Mouse (Mus musculus): Measurements from ENCODE around the gene Creb3l4. TPM values are rescaled to one million over a fixed set of nuclear protein-coding genes. Genes with fewer than 3 reads are reported as not detected.

Gene Creb3l4
- polyA plus RNA-seq, 1 experiment from 2014 or later = 5.5 TPM

DNA sequence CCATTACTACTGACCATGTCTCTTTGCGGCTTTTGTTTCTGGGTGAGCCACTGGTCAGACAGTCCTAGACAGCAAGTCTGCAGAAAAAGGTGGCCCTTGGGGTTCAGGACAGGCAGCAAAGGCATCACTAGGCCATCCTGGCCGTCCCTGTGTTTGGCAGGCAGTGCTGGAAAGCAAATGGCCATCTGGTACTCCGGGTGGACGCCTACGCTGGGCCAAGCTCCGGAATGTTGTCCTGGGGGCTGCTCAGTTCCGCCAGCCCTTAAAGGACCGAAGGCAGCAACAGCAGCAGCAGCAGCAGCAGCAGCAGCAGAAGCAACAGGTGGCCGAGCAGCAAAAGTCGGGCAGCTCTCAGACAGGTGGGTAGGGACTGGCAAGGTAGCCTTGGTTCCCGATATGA is 32.0 kb upstream of the Creb3l4 start:
- H3K9ac ChIP-seq = no peak overlapping the region
- no peak overlapping the region for H3K27ac ChIP-seq
- no peak overlapping the region for H3K4me3 ChIP-seq (replicated peaks)
- peaks cover 74% of the 10 kb centered on the region for H3K36me3 ChIP-seq (replicated peaks)
- no peak overlapping the region for H3K4me2 ChIP-seq
- H3K9me3 ChIP-seq = no peaks in the 10 kb centered on the region
- WGBS = 91% methylated on average over 11 of the region's 11 CpGs
- no peaks in the 10 kb centered on the region for H3K27me3 ChIP-seq
- ATAC-seq (ENCODE audit: low FRiP score) = no peak
- H3K4me1 ChIP-seq = no peaks in the 10 kb centered on the region

DNA sequence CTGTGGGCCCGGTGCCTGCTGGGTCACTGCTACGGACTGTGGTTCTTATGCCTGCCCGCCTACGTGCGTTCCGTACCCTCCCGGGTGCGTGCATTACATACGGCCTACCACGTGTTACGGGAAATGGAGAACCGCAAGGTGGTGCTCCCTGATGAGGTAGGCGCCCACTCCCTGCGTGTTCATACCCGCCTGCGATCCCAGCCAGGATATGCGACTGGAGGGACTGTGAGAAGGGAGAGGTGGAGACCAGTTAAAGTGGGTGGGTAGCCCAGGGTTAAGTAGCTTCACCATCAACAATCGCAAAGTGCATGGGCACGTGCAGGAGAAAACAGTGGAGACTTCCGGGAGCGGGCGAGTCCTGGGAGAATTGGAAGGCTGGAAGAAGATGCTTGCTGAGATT is 30.5 kb upstream of the Creb3l4 start:
- no peaks in the 10 kb centered on the region for H3K4me1 ChIP-seq
- no peaks in the 10 kb centered on the region for H3K27me3 ChIP-seq
- ATAC-seq (ENCODE audit: low FRiP score) = no peak
- peaks cover 66% of the 10 kb centered on the region for H3K36me3 ChIP-seq (replicated peaks)
- 93% methylated on average over 22 of the region's 22 CpGs for WGBS
- no peak overlapping the region for H3K27ac ChIP-seq
- no peak overlapping the region for H3K4me2 ChIP-seq
- no peak overlapping the region for H3K9ac ChIP-seq
- H3K4me3 ChIP-seq (replicated peaks) = no peak overlapping the region
- H3K9me3 ChIP-seq = no peaks in the 10 kb centered on the region

DNA sequence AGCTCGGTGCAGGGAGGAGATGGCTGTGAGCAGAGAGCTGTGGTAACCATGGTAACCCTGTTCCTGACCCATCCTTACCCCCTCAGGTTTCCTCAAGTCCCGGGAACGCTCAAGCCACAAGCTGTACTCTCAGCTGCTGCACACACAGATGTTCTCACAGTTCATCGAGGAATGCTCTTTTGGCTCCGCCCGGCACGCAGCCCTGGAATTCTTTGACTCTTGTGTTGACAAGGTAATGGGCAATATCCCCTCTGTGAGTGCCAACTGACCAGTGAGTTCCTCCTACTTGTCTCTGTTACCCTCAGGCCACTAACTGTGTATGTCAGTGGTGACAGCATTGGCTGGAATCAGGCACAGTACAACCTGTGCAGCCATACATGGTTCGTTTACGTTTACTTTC is 28.9 kb upstream of the Creb3l4 start:
- Histone ChIP-seq H3K4me1 (no peaks in the 10 kb centered on the region), H3K9me3 (no peaks in the 10 kb centered on the region), H3K4me2 (no peak overlapping the region), H3K36me3 (replicated peaks) (peaks cover 50% of the 10 kb centered on the region), H3K9ac (no peak overlapping the region), H3K27ac (no peak overlapping the region), H3K4me3 (replicated peaks) (no peak overlapping the region), H3K27me3 (no peaks in the 10 kb centered on the region)
- 75% methylated on average over 9 of the region's 9 CpGs for WGBS
- no peak for ATAC-seq (ENCODE audit: low FRiP score)

DNA sequence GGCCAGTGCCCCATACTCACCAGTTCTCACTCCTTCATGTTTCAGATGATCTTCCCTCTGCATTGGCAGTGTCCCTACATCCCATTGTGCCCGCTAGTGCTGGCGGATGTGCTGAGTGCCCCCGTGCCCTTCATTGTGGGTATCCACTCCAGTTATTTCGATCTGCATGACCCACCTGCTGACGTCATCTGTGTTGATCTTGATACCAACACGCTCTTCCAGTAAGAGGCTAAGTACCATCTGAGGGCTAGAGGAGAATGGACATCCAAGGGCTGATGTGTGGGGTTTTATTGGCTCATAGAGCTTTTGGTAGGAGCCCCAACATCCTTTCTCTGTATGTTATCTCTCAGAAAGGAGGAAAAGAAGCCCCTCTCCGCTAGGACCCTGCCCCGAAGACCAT is 27.5 kb upstream of the Creb3l4 start:
- WGBS = 94% methylated on average over 8 of the region's 8 CpGs
- peaks cover 37% of the 10 kb centered on the region for H3K36me3 ChIP-seq (replicated peaks)
- ATAC-seq (ENCODE audit: low FRiP score) = no peak

DNA sequence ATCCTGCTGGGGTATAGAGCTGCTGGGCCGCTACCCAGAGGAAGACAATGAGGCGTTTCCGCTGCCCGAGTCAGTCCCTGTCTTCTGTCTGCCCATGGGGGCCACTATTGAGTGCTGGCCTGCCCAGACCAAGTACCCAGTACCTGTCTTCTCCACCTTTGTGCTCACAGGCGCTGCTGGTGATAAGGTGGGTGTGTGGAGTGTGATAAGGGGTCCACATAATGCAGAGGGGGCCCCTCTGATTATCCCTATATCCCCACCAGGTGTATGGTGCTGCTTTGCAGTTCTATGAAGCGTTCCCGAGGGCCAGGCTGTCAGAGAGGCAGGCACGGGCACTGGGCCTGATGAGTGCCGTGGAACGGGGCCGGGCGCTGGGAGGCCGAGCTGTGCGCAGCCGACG is 25.7 kb upstream of the Creb3l4 start:
- ATAC-seq (ENCODE audit: low FRiP score) = no peak
- H3K36me3 ChIP-seq (replicated peaks) = peaks cover 40% of the 10 kb centered on the region

More for the DNA sequence above, 27.5 kb upstream of the Creb3l4 start:
- H3K9ac ChIP-seq = no peak overlapping the region
- peaks cover 9% of the 10 kb centered on the region for H3K4me1 ChIP-seq
- no peaks in the 10 kb centered on the region for H3K27me3 ChIP-seq
- H3K9me3 ChIP-seq = no peaks in the 10 kb centered on the region
- no peak overlapping the region for H3K4me3 ChIP-seq (replicated peaks)
- H3K27ac ChIP-seq = no peak overlapping the region
- H3K4me2 ChIP-seq = no peak overlapping the region

DNA sequence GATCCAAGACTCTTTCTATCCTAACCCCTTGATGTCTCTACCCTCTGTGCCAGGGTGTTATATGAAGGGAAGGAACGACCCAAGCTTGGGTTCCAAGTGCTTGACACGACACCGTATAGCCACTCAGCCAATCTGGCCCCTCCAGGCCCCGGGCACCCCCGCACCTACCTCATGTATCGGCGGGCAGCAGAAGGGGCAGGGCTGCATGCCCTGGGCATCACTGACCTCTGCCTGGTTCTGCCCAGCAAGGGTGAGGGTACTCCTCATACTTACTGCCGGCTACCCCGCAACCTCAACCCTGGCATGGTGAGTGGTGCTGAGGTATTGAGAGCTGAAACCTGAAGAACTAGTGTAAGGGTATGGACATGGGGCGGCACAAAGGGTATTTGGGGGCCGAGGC is 24.9 kb upstream of the Creb3l4 start:
- no peaks in the 10 kb centered on the region for H3K27me3 ChIP-seq
- no peak overlapping the region for H3K4me3 ChIP-seq (replicated peaks)
- WGBS = 94% methylated on average over 11 of the region's 11 CpGs
- no peak overlapping the region for H3K27ac ChIP-seq
- H3K36me3 ChIP-seq (replicated peaks) = peaks cover 41% of the 10 kb centered on the region
- H3K9me3 ChIP-seq = no peaks in the 10 kb centered on the region
- no peak overlapping the region for H3K9ac ChIP-seq
- H3K4me1 ChIP-seq = peaks cover 10% of the 10 kb centered on the region
- ATAC-seq (ENCODE audit: low FRiP score) = no peak
- no peak overlapping the region for H3K4me2 ChIP-seq

More for the DNA sequence above, 25.7 kb upstream of the Creb3l4 start:
- Histone ChIP-seq H3K9ac (no peak overlapping the region), H3K4me2 (no peak overlapping the region), H3K9me3 (no peaks in the 10 kb centered on the region), H3K27me3 (no peaks in the 10 kb centered on the region), H3K27ac (no peak overlapping the region), H3K4me3 (replicated peaks) (no peak overlapping the region), H3K4me1 (peaks cover 10% of the 10 kb centered on the region)
- WGBS = 87% methylated on average over 16 of the region's 16 CpGs

DNA sequence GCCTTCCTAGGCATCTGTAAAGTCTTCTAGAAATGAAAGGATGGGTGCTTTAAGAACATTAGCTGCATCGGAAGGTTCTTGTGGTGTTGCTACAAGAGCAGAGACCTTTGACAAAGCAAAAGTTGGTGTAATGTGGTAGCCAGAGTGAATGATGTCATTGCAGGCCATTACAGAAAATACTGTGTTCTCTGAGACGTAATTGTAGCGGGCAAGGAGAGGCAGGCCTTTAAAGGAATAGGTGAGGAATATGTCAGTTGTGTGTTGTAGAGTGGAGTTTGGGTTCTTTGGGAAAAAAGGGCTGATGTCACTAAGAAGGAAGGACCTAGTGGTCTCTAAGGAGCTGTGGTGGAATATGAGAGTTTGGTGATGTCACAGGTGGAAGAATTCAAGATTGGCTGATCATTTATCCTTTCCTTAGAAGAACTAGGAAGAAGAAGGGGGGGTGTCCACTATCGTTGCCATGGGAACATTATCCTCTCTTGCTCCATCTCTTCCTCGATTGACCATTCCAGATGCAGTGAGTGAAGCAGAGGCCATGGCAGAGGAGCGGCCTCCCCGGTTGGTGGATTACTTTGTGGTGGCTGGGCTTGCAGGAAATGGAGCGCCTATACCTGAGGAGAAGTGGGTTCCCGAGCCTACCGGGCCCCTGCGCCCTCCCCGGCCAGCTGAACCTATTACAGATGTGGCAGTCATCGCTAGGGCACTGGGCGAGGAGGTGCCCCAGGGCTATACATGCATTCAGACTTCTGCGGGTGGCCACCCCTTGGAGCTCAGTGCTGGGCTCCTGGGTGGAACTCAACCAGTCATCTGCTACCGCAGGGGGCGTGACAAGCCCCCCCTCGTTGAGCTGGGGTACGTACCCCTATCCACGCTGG is 23.8 kb upstream of the Creb3l4 start:
- H3K9ac ChIP-seq = peak overlapping the region; percentile 93; the same call in 1 of the 2 replicates
- H3K36me3 ChIP-seq (replicated peaks) = peaks cover 41% of the 10 kb centered on the region
- WGBS = 90% methylated on average over 20 of the region's 20 CpGs
- ATAC-seq (ENCODE audit: low FRiP score) = no peak
- H3K27me3 ChIP-seq = no peaks in the 10 kb centered on the region
- H3K9me3 ChIP-seq = no peaks in the 10 kb centered on the region
- H3K4me3 ChIP-seq (replicated peaks) = no peak overlapping the region
- H3K4me2 ChIP-seq = peak overlapping the region; percentile 88; the same call in 1 of the 2 replicates
- H3K27ac ChIP-seq = no peak overlapping the region
- H3K4me1 ChIP-seq = peaks cover 10% of the 10 kb centered on the region

DNA sequence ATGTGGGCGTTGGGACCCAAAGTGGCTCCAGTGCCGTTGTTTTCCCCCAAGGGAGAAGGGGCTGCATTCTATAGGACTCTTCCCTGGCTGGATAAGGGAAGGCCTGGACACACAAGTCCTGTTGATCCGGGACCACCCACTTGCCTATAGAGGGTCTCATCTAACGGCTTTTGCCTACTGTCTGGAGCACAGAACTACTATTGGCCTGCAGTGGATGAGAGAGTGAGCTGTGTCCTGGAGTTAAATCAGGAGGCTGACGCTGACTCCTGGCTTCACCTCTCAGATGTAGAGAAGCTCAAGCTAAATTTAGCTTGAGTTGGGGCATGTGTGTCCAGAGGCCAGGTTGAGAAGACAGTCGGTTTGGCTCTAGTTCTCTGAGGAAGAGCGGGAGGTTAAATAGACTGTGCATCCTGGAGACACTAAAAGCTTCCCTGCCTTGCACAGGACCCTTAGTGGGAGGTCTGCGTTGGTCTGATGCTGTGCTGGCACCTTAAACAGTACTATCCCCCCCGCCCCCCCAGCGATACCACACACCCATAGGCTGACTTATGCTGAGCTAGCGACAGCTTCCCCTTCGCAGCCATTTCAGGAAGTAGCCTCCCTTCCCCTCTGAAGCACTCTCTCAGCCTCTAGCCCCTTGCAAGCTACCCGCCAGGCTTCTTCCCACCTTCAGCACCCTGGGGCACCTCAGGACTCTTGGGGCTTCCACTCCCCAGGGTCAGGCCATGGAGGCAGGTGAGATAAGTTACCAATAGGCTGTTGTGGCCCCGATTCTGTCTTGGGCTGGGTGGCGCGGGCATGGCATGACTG is 22.8 kb upstream of the Creb3l4 start:
- Histone ChIP-seq H3K27me3 (no peaks in the 10 kb centered on the region), H3K4me2 (peak overlapping the region; percentile 88), H3K4me3 (replicated peaks) (peak overlapping the region; percentile 83), H3K27ac (peak overlapping the region; percentile 91), H3K9ac (peak overlapping the region; percentile 93), H3K4me1 (peaks cover 10% of the 10 kb centered on the region), H3K36me3 (replicated peaks) (peaks cover 47% of the 10 kb centered on the region), H3K9me3 (no peaks in the 10 kb centered on the region)
- peak; percentile 27; the same call in 1 of the 2 replicates for ATAC-seq (ENCODE audit: low FRiP score)
- 29% methylated on average over 16 of the region's 16 CpGs for WGBS

DNA sequence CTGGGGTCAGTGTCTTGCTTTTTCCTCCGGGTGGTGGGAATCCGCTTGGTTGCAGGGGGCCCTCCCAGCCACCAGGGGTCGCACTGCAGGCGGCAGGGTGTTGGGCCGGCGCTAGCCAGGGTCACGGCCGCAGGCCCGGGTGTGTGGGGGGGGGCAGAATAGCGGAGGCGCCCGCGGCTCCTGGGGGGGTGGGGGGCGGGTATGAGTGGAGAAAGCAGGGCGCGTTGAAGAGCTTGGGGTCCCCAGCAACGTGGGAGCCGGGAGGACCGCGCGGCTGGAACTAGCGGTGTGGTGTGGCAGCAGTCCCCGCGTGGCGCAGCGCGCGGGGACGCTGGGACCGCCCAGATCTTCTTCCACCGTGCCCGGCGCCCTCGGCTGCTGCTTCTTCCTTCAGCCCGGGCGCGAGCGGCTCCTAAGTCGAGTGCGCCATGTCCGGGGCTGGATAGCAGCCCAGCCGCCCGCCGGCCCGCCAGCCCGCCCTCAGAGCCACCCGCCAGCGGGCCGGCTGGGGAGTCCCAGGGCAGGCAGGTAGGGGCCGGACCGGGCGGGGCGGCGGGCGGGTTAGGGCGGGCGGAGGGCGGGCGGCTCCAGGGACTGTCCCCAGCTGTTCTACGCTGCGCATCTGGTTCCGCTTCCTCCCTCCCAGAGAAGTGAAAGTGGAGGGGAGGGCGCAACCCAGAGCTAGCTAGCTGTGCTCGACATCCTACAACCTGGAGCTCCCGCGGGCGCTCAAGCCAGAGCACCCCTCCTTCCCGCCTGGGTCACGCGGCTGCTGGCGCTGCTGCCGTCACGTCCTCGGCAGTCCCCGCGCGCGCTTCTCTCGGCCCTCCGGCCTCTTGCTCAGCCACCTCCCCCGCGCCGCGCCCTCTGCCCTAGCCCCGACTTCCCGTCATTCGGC is 22.0 kb upstream of the Creb3l4 start, which contains the start of gene Dennd4b:
Gene Dennd4b, plus strand, starts transcription at position 152 of the 898 bp plus-strand sequence.
- H3K4me3 ChIP-seq (replicated peaks) = peak within 1 kb of the TSS; percentile 83
- H3K27ac ChIP-seq = peak within 1 kb of the TSS; percentile 91
- H3K4me2 ChIP-seq = peak within 1 kb of the TSS; percentile 88
- H3K27me3 ChIP-seq = no peaks in the 10 kb centered on the region
- peaks cover 47% of the 10 kb centered on the region for H3K36me3 ChIP-seq (replicated peaks)
- H3K9ac ChIP-seq = peak within 1 kb of the TSS; percentile 93
- WGBS = under 1% methylated on average over 65 of the region's 87 CpGs
- peaks cover 10% of the 10 kb centered on the region for H3K4me1 ChIP-seq
- peak; percentile 84 for ATAC-seq (ENCODE audit: low FRiP score)
- H3K9me3 ChIP-seq = no peaks in the 10 kb centered on the region

DNA sequence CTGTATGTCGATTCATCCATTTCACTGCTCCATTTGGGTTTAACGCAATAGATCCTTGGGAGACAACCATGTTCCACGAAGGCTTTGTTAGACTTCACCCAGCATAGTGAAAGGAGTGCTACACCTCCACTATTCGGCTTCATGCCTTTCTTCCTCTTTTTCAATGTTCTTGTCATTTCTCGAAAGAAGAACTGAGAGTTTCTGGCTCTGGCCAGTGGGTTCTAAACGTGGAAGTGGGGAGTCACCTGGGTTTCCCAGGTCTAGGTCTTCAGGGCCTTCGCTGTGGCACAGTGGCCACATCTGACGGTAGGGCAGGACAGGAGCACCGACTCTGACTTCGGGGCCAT is 21.3 kb upstream of the Creb3l4 start:
- ATAC-seq (ENCODE audit: low FRiP score) = no peak
- Histone ChIP-seq H3K27me3 (no peaks in the 10 kb centered on the region), H3K27ac (peak overlapping the region; percentile 91), H3K36me3 (replicated peaks) (peaks cover 47% of the 10 kb centered on the region), H3K4me3 (replicated peaks) (peak overlapping the region; percentile 83), H3K9me3 (no peaks in the 10 kb centered on the region), H3K4me2 (peak overlapping the region; percentile 88; the same call in 1 of the 2 replicates), H3K4me1 (peaks cover 10% of the 10 kb centered on the region), H3K9ac (peak overlapping the region; percentile 93)
- WGBS = 36% methylated on average over 10 of the region's 10 CpGs

DNA sequence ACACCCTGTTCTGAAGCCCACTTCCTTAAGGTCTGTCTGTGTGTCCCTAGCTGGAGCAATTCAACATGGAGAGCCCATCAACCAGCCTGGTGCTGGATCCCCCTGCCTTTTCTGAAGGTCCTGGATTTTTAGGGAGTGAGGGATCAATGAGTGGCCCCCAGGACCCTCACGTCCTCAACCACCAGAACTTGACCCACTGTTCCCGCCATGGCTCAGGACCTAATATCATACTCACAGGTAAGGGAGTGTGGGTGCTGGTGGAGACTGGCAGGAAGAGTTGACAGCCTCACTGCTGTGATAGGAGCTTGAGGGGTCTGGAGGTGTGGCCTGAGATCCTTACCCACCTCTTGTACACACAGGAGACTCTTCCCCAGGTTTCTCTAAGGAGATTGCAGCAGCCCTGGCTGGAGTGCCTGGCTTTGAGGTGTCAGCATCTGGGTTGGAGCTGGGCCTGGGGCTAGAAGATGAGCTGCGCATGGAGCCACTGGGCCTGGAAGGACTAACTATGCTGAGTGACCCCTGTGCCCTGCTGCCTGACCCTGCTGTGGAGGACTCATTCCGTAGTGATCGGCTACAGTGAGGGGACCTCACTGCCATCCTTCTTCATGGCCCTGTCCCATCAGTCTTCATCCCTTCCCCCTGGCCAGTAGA is 19.9 kb upstream of the Creb3l4 start:
- Histone ChIP-seq H3K9ac (no peak overlapping the region), H3K9me3 (no peaks in the 10 kb centered on the region)

More for the DNA sequence above, 19.9 kb upstream of the Creb3l4 start:
- Histone ChIP-seq H3K4me3 (replicated peaks) (no peak overlapping the region), H3K36me3 (replicated peaks) (peaks cover 60% of the 10 kb centered on the region), H3K27me3 (no peaks in the 10 kb centered on the region), H3K4me1 (peaks cover 10% of the 10 kb centered on the region), H3K27ac (no peak overlapping the region), H3K4me2 (no peak overlapping the region)
- WGBS = 94% methylated on average over 5 of the region's 5 CpGs
- ATAC-seq (ENCODE audit: low FRiP score) = no peak

All from forebrain, embryonic 12.5 days (tissue).